Mouse (Mus musculus) forebrain, embryonic 14.5 days (tissue): ENCODE results near the gene Nop14. TPM values are rescaled to one million over a fixed set of nuclear protein-coding genes. Genes with fewer than 3 reads are reported as not detected.

ENCODE experiments used
- ATAC-seq: fragments of 200-750 bp; cut with Nextera tagmentation; 2 replicates; pipeline ENCODE4 v1.8.0; 2017; ENCODE audit warnings: mild to moderate bottlenecking, moderate library complexity
- DNase-seq: peaks from one replicate; pipeline ENCODE4 v3.0.0-alpha.2; 2015; ENCODE audit warnings: low spot score
- H3K27ac ChIP-seq: fragments of 300-500 bp; sonication (generic); 2 replicates; pipeline ENCODE4 v1.5.1; 2014; ENCODE audit warnings: low read depth, mild to moderate bottlenecking, control low read depth, low read length, moderate library complexity
- H3K27me3 ChIP-seq: fragments of 300-500 bp; sonication (generic); replicated peaks from 2 replicates; pipeline ENCODE4 v1.6.1; 2014; ENCODE audit warnings: low read length, control low read depth, mixed read lengths; ENCODE audit not compliant: control insufficient read depth, insufficient read depth
- H3K36me3 ChIP-seq: fragments of 300-500 bp; sonication (generic); 2 replicates; pipeline ENCODE4 v1.6.1; 2014; ENCODE audit warnings: low read length, control low read depth; ENCODE audit not compliant: control insufficient read depth, insufficient read depth
- H3K4me1 ChIP-seq: fragments of 300-500 bp; sonication (generic); 2 replicates; pipeline ENCODE4 v1.6.1; 2014; ENCODE audit warnings: antibody characterized with exemption, low read length, control low read depth; ENCODE audit not compliant: control insufficient read depth, insufficient read depth
- H3K4me2 ChIP-seq: fragments of 300-500 bp; sonication (generic); 2 replicates; pipeline ENCODE4 v1.6.1; 2014; ENCODE audit warnings: mild to moderate bottlenecking, control low read depth, low read length
- H3K4me3 ChIP-seq: fragments of 300-500 bp; sonication (generic); 2 replicates; pipeline ENCODE4 v1.5.1; 2014; ENCODE audit warnings: low read depth, low read length, control low read depth
- H3K9ac ChIP-seq: fragments of 300-500 bp; sonication (generic); 2 replicates; pipeline ENCODE4 v1.6.1; 2014; ENCODE audit warnings: mild to moderate bottlenecking, low read length, control low read depth, moderate library complexity
- H3K9me3 ChIP-seq: fragments of 300-500 bp; sonication (generic); replicated peaks from 2 replicates; pipeline ENCODE4 v1.6.1; 2016; ENCODE audit warnings: low read length, control low read depth, mixed read lengths; ENCODE audit not compliant: control insufficient read depth
- WGBS: fragments of 180-500 bp; shearing (Covaris S2); extraction: QIAGEN DNeasy Blood & Tissue Kit; methylation state at CpG from one replicate; pipeline ENCODE4 v1.1.7; 2014; 5-methylcytosine and 5-hydroxymethylcytosine counted together
- polyA plus RNA-seq: library from polyadenylated mRNA; unstranded; fragments of >200 nt; fragmentation: Nextera tagmentation; extraction: Ambion mirVana; gene quantifications from 2 replicates; pipeline ENCODE4 v1.2.1, GENCODE M21; 2014

Nop14 gene
- polyA plus RNA-seq, 1 experiment from 2014 or later = 23.5 TPM

DNA sequence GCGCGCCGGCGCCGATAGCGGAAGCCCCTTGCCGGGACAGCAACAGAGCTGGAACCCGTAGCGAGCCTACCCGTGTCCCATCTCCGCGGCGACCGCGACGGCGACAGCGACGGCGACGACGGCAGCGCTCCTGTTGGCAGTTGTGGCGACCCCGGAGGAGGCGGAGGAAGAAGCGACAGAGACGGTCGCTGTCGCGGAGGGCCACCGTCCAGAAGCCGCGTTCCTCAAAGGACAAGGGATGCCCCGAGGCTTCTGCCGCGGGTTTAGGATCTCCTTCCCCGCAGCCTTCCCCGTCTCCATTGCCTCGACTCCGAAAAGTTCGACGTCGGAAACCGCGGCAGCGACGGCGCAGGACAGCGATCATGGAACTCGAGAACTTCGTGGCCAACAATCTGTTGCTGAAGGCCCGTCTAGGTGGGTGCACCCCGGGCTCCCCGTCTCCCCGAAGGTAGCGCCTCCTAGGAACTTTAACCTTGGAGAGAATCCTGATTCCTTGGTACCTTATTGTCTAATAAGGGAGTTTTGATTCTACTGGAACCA is 713 bp upstream of the Nop14 start:
- ATAC-seq (no peak), DNase-seq (no peak)
- under 1% methylated on average over 57 of the region's 57 CpGs for WGBS
- H3K9me3 ChIP-seq = no peaks in the 10 kb centered on the region
- H3K4me1 ChIP-seq = peaks cover 7% of the 10 kb centered on the region; the same call in 1 of the 2 replicates
- H3K27me3 ChIP-seq = 0 out of 2 replicates have a peak, but pooled peaks cover 3% of the 10 kb centered on the region
- peak overlapping the region; percentile 66 for H3K4me3 ChIP-seq
- H3K4me2 ChIP-seq = peak overlapping the region; percentile 63
- H3K36me3 ChIP-seq = peaks cover 14% of the 10 kb centered on the region
- peak overlapping the region; percentile 82; the same call in 1 of the 2 replicates for H3K27ac ChIP-seq
- H3K9ac ChIP-seq = peak overlapping the region; percentile 65

DNA sequence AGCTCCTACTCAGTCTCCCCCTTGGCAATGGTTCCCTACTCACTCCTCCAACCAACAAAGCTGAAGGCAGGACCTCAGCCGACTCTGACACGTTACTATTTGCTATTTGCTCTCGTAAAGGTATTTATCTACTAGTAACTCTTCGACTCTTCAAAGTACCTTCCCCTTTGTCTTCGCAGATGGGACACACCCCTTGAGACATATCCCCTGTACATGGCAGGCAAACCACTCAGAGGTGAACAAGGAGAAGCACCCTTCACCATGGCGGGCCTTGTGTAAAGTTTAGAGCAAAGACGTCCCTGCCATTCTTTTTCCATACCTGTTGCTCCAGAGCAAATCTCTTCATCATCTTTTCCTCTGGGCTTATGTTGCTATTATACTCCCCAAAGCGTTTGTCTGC is 2.4 kb downstream of the Nop14 start:
- peaks cover 7% of the 10 kb centered on the region; the same call in 1 of the 2 replicates for H3K4me1 ChIP-seq
- no peak overlapping the region for H3K27ac ChIP-seq
- no peak overlapping the region for H3K9ac ChIP-seq
- no peak overlapping the region for H3K4me3 ChIP-seq
- no peak overlapping the region for H3K4me2 ChIP-seq
- no peak for ATAC-seq
- no peak for DNase-seq
- H3K27me3 ChIP-seq = 0 out of 2 replicates have a peak, but pooled peaks cover 3% of the 10 kb centered on the region
- 94% methylated on average over 8 of the region's 8 CpGs for WGBS
- peaks cover 42% of the 10 kb centered on the region for H3K36me3 ChIP-seq
- no peaks in the 10 kb centered on the region for H3K9me3 ChIP-seq

DNA sequence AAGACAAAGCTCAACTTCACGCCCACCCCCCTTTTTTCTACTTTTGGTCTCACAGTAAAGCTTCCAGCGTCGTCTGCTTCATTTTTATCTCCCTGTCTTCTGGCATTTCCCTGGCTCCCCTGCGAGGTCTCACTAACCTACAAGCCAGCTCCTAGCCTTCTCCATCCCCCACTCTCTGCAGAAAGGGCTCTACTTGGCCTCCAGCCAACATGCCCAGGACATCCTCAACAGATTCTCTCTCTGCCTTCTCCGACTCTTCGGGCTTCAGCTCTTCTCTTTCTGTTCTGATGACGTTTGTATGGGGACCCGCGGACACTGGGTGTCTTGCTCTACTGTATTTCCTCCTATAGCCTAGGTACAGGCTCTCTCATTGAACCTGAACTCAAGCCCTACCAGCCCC is 5.1 kb downstream of the Nop14 start:
- ATAC-seq (no peak), DNase-seq (no peak)
- H3K27me3 ChIP-seq = no peaks in the 10 kb centered on the region
- H3K4me3 ChIP-seq = no peak overlapping the region
- H3K4me1 ChIP-seq = peaks cover 7% of the 10 kb centered on the region; the same call in 1 of the 2 replicates
- H3K9me3 ChIP-seq = no peaks in the 10 kb centered on the region
- H3K4me2 ChIP-seq = no peak overlapping the region
- 90% methylated on average over 9 of the region's 9 CpGs for WGBS
- no peak overlapping the region for H3K27ac ChIP-seq
- peaks cover 69% of the 10 kb centered on the region for H3K36me3 ChIP-seq
- H3K9ac ChIP-seq = no peak overlapping the region

DNA sequence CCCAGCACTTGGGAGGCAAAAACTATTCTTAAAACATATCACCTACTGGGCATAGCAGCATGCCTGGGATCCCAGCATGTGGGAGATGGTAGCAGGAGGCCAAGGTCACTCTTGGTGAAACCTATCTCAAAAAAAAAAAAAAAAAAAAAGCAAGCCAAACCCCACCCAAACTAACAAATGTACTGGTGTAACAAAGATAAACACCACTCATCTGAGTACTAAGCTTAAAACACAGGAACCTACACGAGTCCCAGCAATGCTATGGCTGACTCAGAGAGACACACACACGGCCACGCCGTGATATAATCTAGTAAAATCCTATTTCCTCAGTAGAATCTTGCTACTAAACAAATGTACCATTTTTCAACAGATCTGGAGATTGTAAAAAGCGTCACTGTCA is 7.0 kb downstream of the Nop14 start:
- WGBS = 92% methylated on average over 5 of the region's 5 CpGs
- H3K4me2 ChIP-seq = no peak overlapping the region
- H3K4me1 ChIP-seq = no peaks in the 10 kb centered on the region

GRCm38 (mm10) chr5:34647581-34647980 is 12.4 kb downstream of the Nop14 start:
- no peak overlapping the region for H3K27ac ChIP-seq
- H3K9me3 ChIP-seq = no peaks in the 10 kb centered on the region
- H3K27me3 ChIP-seq = no peaks in the 10 kb centered on the region
- H3K36me3 ChIP-seq = peaks cover 98% of the 10 kb centered on the region
- H3K4me3 ChIP-seq = no peak overlapping the region
- ATAC-seq (no peak; the same call in 1 of the 2 replicates), DNase-seq (peak; percentile 69)
- H3K4me1 ChIP-seq = no peaks in the 10 kb centered on the region
- H3K4me2 ChIP-seq = no peak overlapping the region
- no peak overlapping the region for H3K9ac ChIP-seq
- WGBS = 37% methylated on average over 4 of the region's 4 CpGs

More for the DNA sequence above, 7.0 kb downstream of the Nop14 start:
- DNase-seq (no peak), ATAC-seq (no peak)
- H3K9ac ChIP-seq = no peak overlapping the region
- no peaks in the 10 kb centered on the region for H3K27me3 ChIP-seq
- no peaks in the 10 kb centered on the region for H3K9me3 ChIP-seq
- H3K4me3 ChIP-seq = no peak overlapping the region
- peaks cover 88% of the 10 kb centered on the region for H3K36me3 ChIP-seq
- H3K27ac ChIP-seq = no peak overlapping the region

DNA sequence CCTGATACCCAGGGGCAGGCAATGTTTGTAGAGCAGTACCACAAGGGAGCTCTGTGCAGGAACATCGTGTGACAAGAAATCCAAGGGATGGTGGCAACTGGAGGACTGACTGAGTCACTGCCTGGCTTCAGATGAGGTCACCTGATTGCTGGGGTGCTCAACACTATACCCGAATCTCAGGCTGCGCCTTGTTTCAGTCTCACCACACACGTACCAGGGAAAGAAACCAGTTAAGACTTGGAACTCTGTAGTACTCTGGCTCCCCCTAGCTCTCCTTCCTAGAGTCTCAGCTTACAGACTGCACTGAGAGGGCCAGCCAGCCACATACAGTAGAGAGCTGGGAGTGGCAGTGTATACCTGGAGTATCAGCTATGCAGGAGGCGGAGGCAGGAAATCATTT is 17.0 kb downstream of the Nop14 start:
- H3K36me3 ChIP-seq = peaks cover 93% of the 10 kb centered on the region
- 64% methylated on average over 5 of the region's 5 CpGs for WGBS
- DNase-seq = peak; percentile 80

GRCm38 (mm10) chr5:34641991-34642390 is 18.0 kb downstream of the Nop14 start:
- DNase-seq (no peak), ATAC-seq (no peak)
- WGBS = 93% methylated on average over 3 of the region's 3 CpGs
- no peaks in the 10 kb centered on the region for H3K4me1 ChIP-seq
- peaks cover 86% of the 10 kb centered on the region for H3K36me3 ChIP-seq
- H3K4me3 ChIP-seq = no peak overlapping the region
- H3K9ac ChIP-seq = no peak overlapping the region
- H3K9me3 ChIP-seq = no peaks in the 10 kb centered on the region
- H3K4me2 ChIP-seq = no peak overlapping the region
- H3K27me3 ChIP-seq = no peaks in the 10 kb centered on the region
- no peak overlapping the region for H3K27ac ChIP-seq

More for the DNA sequence above, 17.0 kb downstream of the Nop14 start:
- Histone ChIP-seq H3K9ac (no peak overlapping the region), H3K4me3 (no peak overlapping the region), H3K4me2 (no peak overlapping the region), H3K4me1 (no peaks in the 10 kb centered on the region), H3K9me3 (no peaks in the 10 kb centered on the region), H3K27me3 (no peaks in the 10 kb centered on the region), H3K27ac (no peak overlapping the region)
- ATAC-seq = peak; percentile 54

DNA sequence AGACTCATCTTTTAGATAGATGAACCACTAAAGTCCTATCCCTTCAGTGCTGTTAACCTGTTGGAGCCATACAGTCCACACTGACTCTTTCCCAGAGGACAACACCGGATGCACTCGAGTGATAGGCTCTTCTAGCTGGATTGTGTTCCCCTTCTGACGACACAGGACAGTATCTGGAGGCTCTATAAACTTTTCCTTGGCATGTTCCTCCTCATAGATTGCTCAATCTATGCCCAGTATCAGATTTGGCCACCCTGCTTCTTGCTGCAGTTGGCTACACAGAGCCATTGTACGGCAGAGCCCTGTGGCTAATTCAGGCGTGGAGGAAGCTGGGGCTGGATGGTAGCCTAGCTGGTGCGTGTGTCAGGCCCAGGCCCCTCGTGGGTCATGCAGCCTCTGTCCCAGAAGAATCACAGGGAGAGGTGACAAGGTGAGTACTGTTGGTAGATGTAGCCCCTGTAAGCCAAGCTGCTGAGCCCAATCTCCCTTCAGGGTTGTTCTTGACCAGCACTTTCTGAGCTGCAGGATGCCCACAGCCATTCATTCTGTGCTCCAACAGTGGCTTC is 22.3 kb downstream of the Nop14 start:
- H3K4me3 ChIP-seq = no peak overlapping the region
- ATAC-seq (no peak), DNase-seq (no peak)
- no peaks in the 10 kb centered on the region for H3K27me3 ChIP-seq
- no peak overlapping the region for H3K27ac ChIP-seq
- no peak overlapping the region for H3K4me2 ChIP-seq
- H3K36me3 ChIP-seq = peaks cover 70% of the 10 kb centered on the region
- 82% methylated on average over 7 of the region's 7 CpGs for WGBS
- peak overlapping the region; percentile 21; the same call in 1 of the 2 replicates for H3K9ac ChIP-seq
- H3K4me1 ChIP-seq = peaks cover 8% of the 10 kb centered on the region
- H3K9me3 ChIP-seq = no peaks in the 10 kb centered on the region
